Mouse (Mus musculus): ENCODE data around the gene Ppp1r15a. TPM values are rescaled to one million over a fixed set of nuclear protein-coding genes. Genes with fewer than 3 reads are reported as not detected.

Gene Ppp1r15a
- polyA plus RNA-seq, 1 experiment from 2014 or later, result 19.1 TPM

DNA sequence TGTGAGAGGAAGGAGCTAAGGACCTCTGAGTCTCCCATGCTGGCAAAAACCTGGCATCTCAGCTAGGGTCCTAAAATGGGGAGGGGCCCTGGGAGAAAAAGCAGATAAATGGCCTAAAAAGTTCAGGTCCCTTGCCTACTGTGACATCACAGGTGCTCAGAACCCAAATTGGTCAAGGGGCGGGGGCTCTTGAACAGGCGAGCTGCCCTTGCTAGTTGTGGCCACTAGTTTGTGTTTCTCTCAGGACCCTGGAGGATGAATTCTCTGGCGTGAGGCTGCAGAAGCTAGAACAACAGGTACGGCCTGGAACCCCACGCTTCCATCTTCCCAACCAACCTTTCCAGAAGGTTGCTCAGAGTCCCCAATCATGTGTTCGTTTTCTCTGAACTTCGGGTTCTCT, 11.7 kb downstream of the Ppp1r15a start:
- Histone ChIP-seq H3K9me3 (ENCODE audit: control insufficient read depth, low read length) (no peaks in the 10 kb centered on the region), H3K9ac (ENCODE audit: low read depth, low read length) (no peak overlapping the region), H3K4me3 (ENCODE audit: low read length) (no peak overlapping the region), H3K27me3 (replicated peaks; ENCODE audit: control insufficient read depth, insufficient read depth, low read length) (no peaks in the 10 kb centered on the region), H3K27ac (ENCODE audit: low read length) (no peak overlapping the region), H3K4me1 (ENCODE audit: control insufficient read depth, insufficient read depth, low read length) (peaks cover 15% of the 10 kb centered on the region), H3K4me2 (ENCODE audit: low read depth, low read length) (no peak overlapping the region), H3K36me3 (ENCODE audit: control insufficient read depth, insufficient read depth, low read length) (no peaks in the 10 kb centered on the region)
- ATAC-seq, result no peak
- 82% methylated on average over 7 of the region's 7 CpGs for WGBS

DNA sequence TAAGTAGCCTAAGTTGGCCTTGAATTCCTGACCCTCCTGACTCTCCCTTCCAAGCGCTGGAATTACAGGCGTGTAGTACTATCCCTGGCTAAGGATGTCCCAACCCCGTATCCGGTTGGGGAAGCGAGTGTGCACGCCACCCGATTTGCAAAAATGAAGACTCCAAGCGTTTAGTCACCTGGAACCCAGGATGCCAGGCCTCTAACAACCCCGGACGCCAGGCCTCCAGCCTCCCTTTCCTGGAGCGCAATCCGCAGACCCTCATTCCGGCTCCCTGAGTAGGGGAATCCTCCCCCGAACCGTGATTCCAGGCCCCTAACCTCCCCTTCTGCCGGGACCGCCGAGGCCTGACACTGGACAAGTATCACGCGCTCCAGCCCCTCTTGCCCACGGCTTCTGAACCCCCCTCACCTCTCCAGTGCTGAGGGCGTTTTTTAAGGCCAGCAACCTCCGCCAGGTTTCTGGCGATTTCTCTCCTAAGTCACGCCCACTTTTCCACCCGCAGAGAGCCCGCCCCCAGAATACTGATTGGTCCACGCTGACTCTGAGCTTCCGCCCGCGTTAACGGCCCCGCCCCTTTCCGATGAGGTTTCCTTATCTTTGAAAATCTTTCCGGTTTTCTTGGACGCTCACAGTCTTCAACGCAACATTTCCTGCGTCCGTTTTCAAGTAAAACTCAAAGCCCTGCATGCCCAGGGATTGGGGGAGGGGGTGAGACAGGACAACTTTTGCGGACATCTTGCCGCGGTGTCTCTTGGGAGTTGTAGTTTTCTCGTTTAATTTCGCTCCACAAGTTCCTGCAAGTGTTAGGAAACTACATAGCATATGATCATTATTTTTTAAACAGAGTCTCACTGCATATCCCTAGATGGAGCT, 15.9 kb downstream of the Ppp1r15a start, which contains the start of gene Nucb1:
Gene Nucb1 (minus strand): TSS at position 495 of the 876 bp plus-strand sequence.
- Histone ChIP-seq H3K27me3 (replicated peaks; ENCODE audit: control insufficient read depth, insufficient read depth, low read length) (no peaks in the 10 kb centered on the region), H3K4me3 (ENCODE audit: low read length) (peak within 1 kb of the TSS; percentile 87), H3K4me2 (ENCODE audit: low read depth, low read length) (peak within 1 kb of the TSS; percentile 98), H3K4me1 (ENCODE audit: control insufficient read depth, insufficient read depth, low read length) (peaks cover 23% of the 10 kb centered on the region), H3K36me3 (ENCODE audit: control insufficient read depth, insufficient read depth, low read length) (0 out of 2 replicates have a peak, but pooled peaks cover 2% of the 10 kb centered on the region), H3K27ac (ENCODE audit: low read length) (peak within 1 kb of the TSS; percentile 96), H3K9me3 (ENCODE audit: control insufficient read depth, low read length) (no peaks in the 10 kb centered on the region), H3K9ac (ENCODE audit: low read depth, low read length) (peak within 1 kb of the TSS; percentile 90)
- ATAC-seq, result peak; percentile 82
- WGBS, result under 1% methylated on average over 44 of the region's 44 CpGs

DNA sequence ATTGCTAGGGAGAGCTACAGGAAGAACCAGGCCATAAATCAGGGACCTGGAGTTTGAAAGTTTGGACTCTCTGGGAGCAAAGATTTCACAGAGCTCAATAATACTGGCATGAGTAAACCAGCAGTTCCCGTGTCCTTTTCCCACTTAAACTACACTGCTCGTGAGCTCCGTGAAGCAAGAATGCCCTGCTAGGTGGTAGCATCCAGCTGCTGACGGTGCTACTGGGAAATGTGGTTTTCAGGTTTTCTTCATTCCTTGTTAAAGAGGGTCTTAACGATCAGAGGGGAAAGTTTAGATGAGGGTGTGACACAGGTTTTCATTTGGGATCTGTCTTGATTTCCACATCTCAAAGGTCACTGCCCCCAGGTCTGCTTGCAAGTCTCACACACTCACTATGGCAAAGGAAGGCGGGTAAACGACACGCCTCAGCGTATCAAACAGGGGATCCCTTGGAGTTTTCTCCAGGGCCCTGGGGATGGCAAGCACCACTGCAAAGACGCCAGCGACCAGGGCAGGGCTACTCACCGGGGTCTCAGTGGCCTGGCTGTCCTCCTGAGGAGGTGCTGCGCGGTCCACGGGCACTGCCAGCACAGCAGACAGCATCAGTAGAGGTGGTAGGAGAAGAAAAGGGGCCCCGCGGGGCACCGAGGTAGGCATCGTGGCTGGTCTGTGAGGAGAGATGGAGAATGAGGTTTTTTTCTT, 16.7 kb downstream of the Ppp1r15a start:
- 0 out of 2 replicates have a peak, but pooled peaks cover 2% of the 10 kb centered on the region for H3K36me3 ChIP-seq (ENCODE audit: control insufficient read depth, insufficient read depth, low read length)
- no peaks in the 10 kb centered on the region for H3K9me3 ChIP-seq (ENCODE audit: control insufficient read depth, low read length)
- H3K4me3 ChIP-seq (ENCODE audit: low read length), result peak overlapping the region; percentile 87
- H3K27ac ChIP-seq (ENCODE audit: low read length), result peak overlapping the region; percentile 96
- no peaks in the 10 kb centered on the region for H3K27me3 ChIP-seq (replicated peaks; ENCODE audit: control insufficient read depth, insufficient read depth, low read length)
- H3K4me2 ChIP-seq (ENCODE audit: low read depth, low read length), result peak overlapping the region; percentile 98
- peaks cover 18% of the 10 kb centered on the region for H3K4me1 ChIP-seq (ENCODE audit: control insufficient read depth, insufficient read depth, low read length)
- H3K9ac ChIP-seq (ENCODE audit: low read depth, low read length), result peak overlapping the region; percentile 90
- ATAC-seq, result peak; percentile 44
- WGBS, result 20% methylated on average over 19 of the region's 19 CpGs

DNA sequence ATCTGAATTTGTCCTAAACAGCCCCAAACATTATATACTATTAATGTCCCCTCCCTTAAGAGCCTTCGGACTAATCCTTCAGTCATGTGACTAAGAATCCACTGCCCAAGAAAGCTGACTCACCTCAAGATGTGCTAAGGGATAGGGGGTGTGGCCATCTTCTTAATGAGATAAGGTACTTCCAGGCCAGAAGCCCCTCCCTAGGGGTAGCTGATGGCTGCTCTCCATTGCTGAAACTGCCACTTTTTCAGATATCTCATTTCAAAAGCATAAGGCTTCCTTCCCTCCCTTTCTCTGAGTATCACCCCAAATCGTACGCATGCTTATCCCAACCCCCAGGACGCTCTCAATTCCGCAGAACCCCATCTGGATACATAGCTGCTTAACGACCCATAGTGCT, 17.5 kb downstream of the Ppp1r15a start:
- ATAC-seq, result peak; percentile 31
- 73% methylated on average over 6 of the region's 6 CpGs for WGBS
- H3K36me3 ChIP-seq (ENCODE audit: control insufficient read depth, insufficient read depth, low read length), result 0 out of 2 replicates have a peak, but pooled peaks cover 2% of the 10 kb centered on the region
- H3K27me3 ChIP-seq (replicated peaks; ENCODE audit: control insufficient read depth, insufficient read depth, low read length), result no peaks in the 10 kb centered on the region
- peak overlapping the region; percentile 98 for H3K4me2 ChIP-seq (ENCODE audit: low read depth, low read length)
- H3K4me1 ChIP-seq (ENCODE audit: control insufficient read depth, insufficient read depth, low read length), result peaks cover 18% of the 10 kb centered on the region
- peak overlapping the region; percentile 90; the same call in 1 of the 2 replicates for H3K9ac ChIP-seq (ENCODE audit: low read depth, low read length)
- no peaks in the 10 kb centered on the region for H3K9me3 ChIP-seq (ENCODE audit: control insufficient read depth, low read length)
- H3K27ac ChIP-seq (ENCODE audit: low read length), result peak overlapping the region; percentile 96
- H3K4me3 ChIP-seq (ENCODE audit: low read length), result peak overlapping the region; percentile 87; the same call in 1 of the 2 replicates

DNA sequence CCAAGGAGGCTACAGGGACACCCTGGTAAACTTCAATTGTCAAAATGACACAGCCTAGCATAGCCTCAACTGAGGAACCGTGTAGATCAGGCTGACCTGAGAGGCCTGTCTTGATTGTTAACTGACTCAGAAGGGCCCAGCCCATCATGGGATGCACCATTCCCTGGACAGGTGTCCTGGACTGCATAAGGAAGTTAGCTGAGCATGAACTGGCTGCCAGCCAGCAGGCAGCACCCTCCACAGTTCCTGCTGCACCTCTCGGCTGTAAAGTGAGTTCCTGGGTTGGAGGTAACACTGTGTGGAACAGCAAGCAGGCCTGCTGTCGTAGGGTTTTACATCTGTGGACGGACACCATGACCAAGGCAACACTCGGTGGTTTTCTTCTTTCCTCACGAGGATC, 18.5 kb downstream of the Ppp1r15a start:
- H3K27ac ChIP-seq (ENCODE audit: low read length), result peak overlapping the region; percentile 53
- H3K9ac ChIP-seq (ENCODE audit: low read depth, low read length), result no peak overlapping the region

DNA sequence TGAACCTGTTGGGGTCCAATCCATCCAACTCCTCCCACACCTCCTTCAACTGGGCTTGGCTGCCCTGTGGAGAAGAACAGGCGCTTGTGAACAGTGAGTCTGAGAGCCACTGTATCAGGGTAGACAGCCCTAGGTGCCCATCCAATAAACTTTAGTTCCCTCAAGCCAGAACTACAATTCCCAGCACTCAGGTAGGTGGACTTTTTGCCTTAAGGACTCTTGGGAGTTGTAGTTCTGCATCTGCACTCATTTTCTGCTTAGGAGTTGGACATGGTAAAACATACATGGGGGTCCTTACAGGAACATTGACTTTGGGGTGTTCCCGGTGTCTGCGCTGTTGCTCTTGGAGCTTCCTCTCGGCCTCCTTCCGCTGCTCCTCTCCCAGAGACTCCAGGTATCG, 27.6 kb downstream of the Ppp1r15a start:
- no peak overlapping the region for H3K9ac ChIP-seq (ENCODE audit: low read depth, low read length)
- H3K9me3 ChIP-seq (ENCODE audit: control insufficient read depth, low read length), result no peaks in the 10 kb centered on the region
- ATAC-seq, result no peak
- no peak overlapping the region for H3K4me2 ChIP-seq (ENCODE audit: low read depth, low read length)
- 97% methylated on average over 6 of the region's 6 CpGs for WGBS
- H3K27me3 ChIP-seq (replicated peaks; ENCODE audit: control insufficient read depth, insufficient read depth, low read length), result no peaks in the 10 kb centered on the region
- no peaks in the 10 kb centered on the region for H3K4me1 ChIP-seq (ENCODE audit: control insufficient read depth, insufficient read depth, low read length)
- peaks cover 19% of the 10 kb centered on the region for H3K36me3 ChIP-seq (ENCODE audit: control insufficient read depth, insufficient read depth, low read length)
- no peak overlapping the region for H3K4me3 ChIP-seq (ENCODE audit: low read length)
- H3K27ac ChIP-seq (ENCODE audit: low read length), result no peak overlapping the region

More for the DNA sequence above, 18.5 kb downstream of the Ppp1r15a start:
- Histone ChIP-seq H3K9me3 (ENCODE audit: control insufficient read depth, low read length) (no peaks in the 10 kb centered on the region), H3K4me3 (ENCODE audit: low read length) (no peak overlapping the region), H3K4me2 (ENCODE audit: low read depth, low read length) (no peak overlapping the region), H3K27me3 (replicated peaks; ENCODE audit: control insufficient read depth, insufficient read depth, low read length) (no peaks in the 10 kb centered on the region), H3K4me1 (ENCODE audit: control insufficient read depth, insufficient read depth, low read length) (peaks cover 18% of the 10 kb centered on the region), H3K36me3 (ENCODE audit: control insufficient read depth, insufficient read depth, low read length) (0 out of 2 replicates have a peak, but pooled peaks cover 2% of the 10 kb centered on the region)
- 68% methylated on average over 6 of the region's 6 CpGs for WGBS
- peak; percentile 75 for ATAC-seq

DNA sequence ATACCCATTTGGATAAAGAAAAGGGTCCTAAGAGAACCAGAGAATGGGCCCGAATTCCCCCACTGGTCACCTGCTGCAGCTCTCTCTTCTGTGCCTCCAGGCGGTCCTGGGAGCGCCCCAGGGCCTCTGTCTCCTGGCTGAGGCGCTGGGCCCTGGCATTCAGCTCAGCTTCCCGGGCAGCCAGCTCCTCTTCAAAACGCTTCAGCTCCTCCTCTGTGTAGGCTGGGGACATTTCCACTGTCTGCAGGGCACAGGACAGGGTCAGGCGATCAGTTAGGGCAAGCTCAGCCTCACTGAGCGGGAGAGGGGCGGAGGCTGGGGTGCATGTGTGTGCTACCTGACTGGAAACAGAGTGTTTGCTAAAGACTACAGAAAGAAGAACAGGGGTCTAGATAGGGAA, 31.5 kb downstream of the Ppp1r15a start:
- WGBS, result 86% methylated on average over 9 of the region's 9 CpGs
- no peak overlapping the region for H3K4me3 ChIP-seq (ENCODE audit: low read length)
- no peak for ATAC-seq
- no peaks in the 10 kb centered on the region for H3K27me3 ChIP-seq (replicated peaks; ENCODE audit: control insufficient read depth, insufficient read depth, low read length)
- H3K36me3 ChIP-seq (ENCODE audit: control insufficient read depth, insufficient read depth, low read length), result peaks cover 21% of the 10 kb centered on the region
- H3K4me2 ChIP-seq (ENCODE audit: low read depth, low read length), result no peak overlapping the region
- H3K9ac ChIP-seq (ENCODE audit: low read depth, low read length), result no peak overlapping the region
- no peak overlapping the region for H3K27ac ChIP-seq (ENCODE audit: low read length)
- peaks cover 10% of the 10 kb centered on the region for H3K4me1 ChIP-seq (ENCODE audit: control insufficient read depth, insufficient read depth, low read length)
- H3K9me3 ChIP-seq (ENCODE audit: control insufficient read depth, low read length), result no peaks in the 10 kb centered on the region

DNA sequence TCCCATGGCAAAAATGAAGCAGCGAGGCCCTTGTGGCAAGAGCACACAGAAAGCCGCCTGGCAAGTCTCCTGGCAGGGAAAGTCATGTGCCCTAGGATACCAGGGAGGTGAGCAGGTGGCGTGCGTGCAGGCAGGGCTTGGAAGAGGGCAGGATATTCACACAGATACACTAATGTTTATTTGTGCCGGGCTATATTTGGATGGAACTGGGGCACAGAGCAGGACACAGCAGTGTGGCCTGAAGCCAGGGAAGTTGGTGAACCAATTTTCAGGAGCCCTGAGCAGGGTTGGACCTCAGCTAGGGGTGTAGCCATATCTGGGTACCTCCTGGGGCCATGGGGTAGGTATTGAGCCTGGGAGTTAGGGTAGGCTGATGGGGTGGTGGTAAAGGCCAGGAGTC, 33.1 kb downstream of the Ppp1r15a start:
- Histone ChIP-seq H3K9ac (ENCODE audit: low read depth, low read length) (no peak overlapping the region), H3K4me2 (ENCODE audit: low read depth, low read length) (no peak overlapping the region), H3K36me3 (ENCODE audit: control insufficient read depth, insufficient read depth, low read length) (peaks cover 15% of the 10 kb centered on the region), H3K27me3 (replicated peaks; ENCODE audit: control insufficient read depth, insufficient read depth, low read length) (no peaks in the 10 kb centered on the region), H3K4me1 (ENCODE audit: control insufficient read depth, insufficient read depth, low read length) (peaks cover 22% of the 10 kb centered on the region), H3K4me3 (ENCODE audit: low read length) (no peak overlapping the region), H3K9me3 (ENCODE audit: control insufficient read depth, low read length) (no peaks in the 10 kb centered on the region), H3K27ac (ENCODE audit: low read length) (no peak overlapping the region)
- 93% methylated on average over 5 of the region's 5 CpGs for WGBS
- ATAC-seq, result no peak

DNA sequence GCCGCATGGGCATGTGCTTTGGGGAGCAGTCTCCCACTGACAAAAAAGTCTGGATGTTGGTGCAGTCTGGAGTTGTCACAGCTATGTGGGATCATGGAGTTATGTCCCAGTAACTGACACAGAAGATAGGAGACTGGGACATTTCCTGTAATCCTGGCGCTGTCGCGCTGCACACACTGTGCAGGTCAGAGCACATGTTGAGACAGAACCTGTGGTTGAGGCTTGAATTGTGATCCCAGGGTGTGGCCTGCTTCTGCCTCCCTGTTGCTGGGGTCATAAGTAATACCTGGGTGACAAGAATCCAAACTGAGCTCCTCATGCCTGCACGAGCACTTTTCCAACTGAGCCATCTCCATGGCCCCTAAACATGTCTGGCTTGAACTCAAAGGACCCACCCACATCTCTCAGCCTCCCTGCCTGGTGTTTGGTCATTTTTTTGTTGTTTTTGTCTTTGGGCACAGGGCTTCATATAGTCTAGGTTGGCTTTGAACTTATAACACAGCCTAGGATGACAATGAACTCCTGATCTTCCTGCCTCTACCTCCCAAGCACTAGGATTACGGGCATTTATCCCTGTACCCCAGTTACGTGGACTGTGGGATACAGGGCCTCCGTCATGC, 33.7 kb downstream of the Ppp1r15a start:
- Histone ChIP-seq H3K4me1 (ENCODE audit: control insufficient read depth, insufficient read depth, low read length) (peaks cover 22% of the 10 kb centered on the region), H3K27me3 (replicated peaks; ENCODE audit: control insufficient read depth, insufficient read depth, low read length) (no peaks in the 10 kb centered on the region), H3K36me3 (ENCODE audit: control insufficient read depth, insufficient read depth, low read length) (peaks cover 13% of the 10 kb centered on the region), H3K9me3 (ENCODE audit: control insufficient read depth, low read length) (no peaks in the 10 kb centered on the region), H3K4me3 (ENCODE audit: low read length) (no peak overlapping the region), H3K4me2 (ENCODE audit: low read depth, low read length) (no peak overlapping the region), H3K9ac (ENCODE audit: low read depth, low read length) (no peak overlapping the region), H3K27ac (ENCODE audit: low read length) (no peak overlapping the region)
- 95% methylated on average over 8 of the region's 8 CpGs for WGBS
- no peak for ATAC-seq
